Comparison of ENCODE assay signal across 8 mouse cellular contexts in the genomic region with DNA sequence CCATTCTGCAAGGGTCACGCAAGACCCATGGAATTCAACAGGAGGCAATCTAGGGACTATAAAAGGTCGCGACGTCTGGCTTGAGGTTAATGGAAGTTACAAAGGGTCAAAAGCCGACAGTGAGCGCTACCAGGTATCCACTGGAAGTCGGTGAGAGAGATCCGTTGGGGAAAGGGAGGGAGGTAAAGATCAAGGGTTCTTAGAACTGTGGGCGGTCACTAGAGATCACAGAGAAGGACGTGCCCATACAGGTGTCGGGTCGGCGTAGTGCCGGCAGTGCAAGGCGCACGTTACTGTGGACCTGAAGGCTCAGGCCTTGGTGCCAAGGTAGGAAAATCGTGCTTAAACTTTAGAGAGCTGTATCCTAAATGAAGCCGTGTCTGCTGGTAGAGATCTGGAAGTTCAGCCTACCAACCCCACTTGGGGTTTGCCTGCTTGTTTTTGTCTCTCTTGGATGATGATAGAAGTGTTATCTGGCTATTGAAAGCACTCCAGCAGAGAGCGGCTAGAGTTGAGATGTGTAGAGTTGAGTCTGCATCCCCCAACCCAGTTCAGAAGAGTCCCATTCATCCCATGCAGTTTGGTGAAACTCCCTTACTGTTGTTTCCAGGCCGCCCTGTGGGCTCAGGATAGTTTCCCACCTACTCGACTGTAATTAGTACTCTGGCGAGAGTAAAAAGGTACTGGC. TPM values are rescaled to one million over a fixed set of nuclear protein-coding genes. Genes with fewer than 3 reads are reported as not detected.
DNase-seq lines count a peak whose midpoint lies in the region; ATAC-seq and TF ChIP-seq lines count a peak whose summit lies in the region.

No protein-coding gene starts in this region.

- H3K36me3 ChIP-seq in kidney, adult 2 months (ENCODE audit: control insufficient read depth, insufficient read depth, low read length), result no peaks in the 10 kb centered on the region
- H3K36me3 ChIP-seq in embryonic facial prominence, embryonic 11.5 days (replicated peaks; ENCODE audit: control insufficient read depth, insufficient read depth, low read depth, low read length), result no peaks in the 10 kb centered on the region
- H3K36me3 ChIP-seq in intestine, embryonic 14.5 days (ENCODE audit: control insufficient read depth, insufficient read depth, low read length), result peaks cover 8% of the 10 kb centered on the region
- no peaks in the 10 kb centered on the region for H3K36me3 ChIP-seq in midbrain, embryonic 11.5 days (ENCODE audit: control insufficient read depth, insufficient read depth, low read length)

- 11% methylated on average over 22 of the region's 22 CpGs for WGBS in kidney, adult 2 months
- 3% methylated on average over 22 of the region's 22 CpGs for WGBS in embryonic facial prominence, embryonic 11.5 days
- 7% methylated on average over 22 of the region's 22 CpGs for whole genome bisulfite sequencing in intestine, embryonic 14.5 days
- WGBS in midbrain, embryonic 11.5 days, result 2% methylated on average over 22 of the region's 22 CpGs

- no peaks in the 10 kb centered on the region for H3K27me3 ChIP-seq in kidney, adult 2 months (replicated peaks; ENCODE audit: control insufficient read depth, insufficient read depth, low read length)
- peaks cover 32% of the 10 kb centered on the region for H3K27me3 ChIP-seq in embryonic facial prominence, embryonic 11.5 days (ENCODE audit: control insufficient read depth, insufficient read depth, low read length)
- peaks cover 41% of the 10 kb centered on the region for H3K27me3 ChIP-seq in intestine, embryonic 14.5 days (replicated peaks; ENCODE audit: control insufficient read depth, insufficient read depth, low read length)
- peaks cover 51% of the 10 kb centered on the region for H3K27me3 ChIP-seq in midbrain, embryonic 11.5 days (ENCODE audit: control insufficient read depth, insufficient read depth, low read length)

- TF ChIP-seq POLR2A in kidney, adult 2 months (IDR thresholded peaks at IDR 0.05; ENCODE audit: low read depth, low read length), result no peak

- ATAC-seq in embryonic facial prominence, embryonic 11.5 days (replicated peaks; ENCODE audit: insufficient number of reproducible peaks, low FRiP score, low TSS enrichment, low read depth), result no peak
- no peak for ATAC-seq in intestine, embryonic 14.5 days (replicated peaks; ENCODE audit: low FRiP score, low TSS enrichment, low read depth)
- no peak for ATAC-seq in midbrain, embryonic 11.5 days (ENCODE audit: low FRiP score)

- no peaks in the 10 kb centered on the region for H3K9me3 ChIP-seq in embryonic facial prominence, embryonic 11.5 days (replicated peaks; ENCODE audit: control insufficient read depth, low read length)
- H3K9me3 ChIP-seq in intestine, embryonic 14.5 days (ENCODE audit: control insufficient read depth, low read length), result no peaks in the 10 kb centered on the region
- H3K9me3 ChIP-seq in midbrain, embryonic 11.5 days (ENCODE audit: control insufficient read depth, low read length), result no peaks in the 10 kb centered on the region

- intact Hi-C loops in left cerebral cortex, postnatal 25 days (cut with DNase I), result loop anchor here (10.0 kb wide), 1 partner anchor 267 kb away; no protein-coding TSS in a partner anchor

- peak; percentile 73 for DNase-seq in kidney, adult 2 months
- no peak for DNase-seq in kidney, adult 11 months
- no peak for DNase-seq in embryonic facial prominence, embryonic 11.5 days (ENCODE audit: low spot score)
- no peak for DNase-seq in intestine, embryonic 14.5 days (ENCODE audit: low spot score)
- DNase-seq in midbrain, embryonic 11.5 days (ENCODE audit: low spot score, missing footprints), result peak; percentile 94
- DNase-seq in right cerebral cortex, postnatal 10 days (ENCODE audit: low spot score in 2 of 2), result no peak
- DNase-seq in spleen, postnatal 14 days (ENCODE audit: low spot score in 2 of 2), result no peak
- no peak for DNase-seq in left cerebral cortex, postnatal 25 days (ENCODE audit: low spot score in 2 of 2)

- peak overlapping the region; percentile 51 for H3K4me3 ChIP-seq in kidney, adult 2 months (ENCODE audit: insufficient read depth, low read depth, low read length)
- peak overlapping the region; percentile 48 for H3K4me3 ChIP-seq in embryonic facial prominence, embryonic 11.5 days (ENCODE audit: low read depth, low read length)
- peak overlapping the region; percentile 49 for H3K4me3 ChIP-seq in intestine, embryonic 14.5 days (ENCODE audit: low read depth, low read length)
- H3K4me3 ChIP-seq in midbrain, embryonic 11.5 days (ENCODE audit: low read depth, low read length), result peak overlapping the region; percentile 38

- peak overlapping the region; percentile 47 for H3K9ac ChIP-seq in embryonic facial prominence, embryonic 11.5 days (replicated peaks; ENCODE audit: low read length)
- peak overlapping the region; percentile 53 for H3K9ac ChIP-seq in intestine, embryonic 14.5 days (ENCODE audit: low read length)
- no peak overlapping the region; the same call in 1 of the 2 replicates for H3K9ac ChIP-seq in midbrain, embryonic 11.5 days (ENCODE audit: low read length)

- H3K4me2 ChIP-seq in embryonic facial prominence, embryonic 11.5 days (ENCODE audit: low read depth, low read length), result peak overlapping the region; percentile 85
- peak overlapping the region; percentile 85 for H3K4me2 ChIP-seq in intestine, embryonic 14.5 days (ENCODE audit: low read length)
- peak overlapping the region; percentile 69 for H3K4me2 ChIP-seq in midbrain, embryonic 11.5 days

- peaks cover 13% of the 10 kb centered on the region; the same call in 1 of the 2 replicates for H3K4me1 ChIP-seq in kidney, adult 2 months (ENCODE audit: control insufficient read depth, insufficient read depth, low read length)
- peaks cover 5% of the 10 kb centered on the region; the same call in 1 of the 2 replicates for H3K4me1 ChIP-seq in embryonic facial prominence, embryonic 11.5 days (ENCODE audit: control insufficient read depth, insufficient read depth, low read length)
- peaks cover 14% of the 10 kb centered on the region; the same call in 1 of the 2 replicates for H3K4me1 ChIP-seq in intestine, embryonic 14.5 days (replicated peaks; ENCODE audit: control insufficient read depth, insufficient read depth, low read length)
- H3K4me1 ChIP-seq in midbrain, embryonic 11.5 days (ENCODE audit: control insufficient read depth, insufficient read depth, low read length), result peaks cover 17% of the 10 kb centered on the region

- peak overlapping the region; percentile 85 for H3K27ac ChIP-seq in kidney, adult 2 months (ENCODE audit: insufficient read depth, low read depth, low read length)
- H3K27ac ChIP-seq in embryonic facial prominence, embryonic 11.5 days (replicated peaks; ENCODE audit: low read depth, low read length), result no peak overlapping the region
- H3K27ac ChIP-seq in intestine, embryonic 14.5 days (ENCODE audit: low read depth), result peak overlapping the region; percentile 60
- H3K27ac ChIP-seq in midbrain, embryonic 11.5 days (ENCODE audit: low read depth, low read length), result no peak overlapping the region

- TF ChIP-seq CTCF in kidney, adult 2 months (conservative IDR thresholded peaks at IDR 0.05; ENCODE audit: insufficient read depth, insufficient read length, low read depth, low read length), result no peak

RNA-seq across cellular contexts. Expression of gene Esrp2, which starts 0.6 kb away (rescaled TPM):
- 31.0 and 34.3 TPM in 2 replicates for polyA plus RNA-seq in kidney, adult 2 months (2012; rRNA removed)
- 4.1 and 6.7 TPM in 2 replicates for polyA plus RNA-seq in embryonic facial prominence, embryonic 11.5 days (2014; fragmentation: Nextera tagmentation; extraction: Ambion mirVana)
- 22.4 and 25.4 TPM in 2 replicates for polyA plus RNA-seq in intestine, embryonic 14.5 days (2014; fragmentation: Nextera tagmentation; extraction: Ambion mirVana)
- polyA plus RNA-seq in midbrain, embryonic 11.5 days (2014; fragmentation: Nextera tagmentation; extraction: Ambion mirVana), result 0.88 and 0.89 TPM in 2 replicates
- not detected for total RNA-seq in left cerebral cortex, postnatal 25 days (2021)

RNA-seq across cellular contexts. Expression of gene Pla2g15, which starts 12.8 kb away (rescaled TPM):
- polyA plus RNA-seq in kidney, adult 2 months (2012; rRNA removed), result 9.4 and 10.2 TPM in 2 replicates
- polyA plus RNA-seq in embryonic facial prominence, embryonic 11.5 days (2014; fragmentation: Nextera tagmentation; extraction: Ambion mirVana), result 6.6 and 8.7 TPM in 2 replicates
- polyA plus RNA-seq in intestine, embryonic 14.5 days (2014; fragmentation: Nextera tagmentation; extraction: Ambion mirVana), result 4.1 and 5.0 TPM in 2 replicates
- 6.4 and 6.9 TPM in 2 replicates for polyA plus RNA-seq in midbrain, embryonic 11.5 days (2014; fragmentation: Nextera tagmentation; extraction: Ambion mirVana)
- total RNA-seq in left cerebral cortex, postnatal 25 days (2021), result 10 to 100 TPM; 25.4 to 27.5 TPM

RNA-seq across cellular contexts. Expression of gene Slc7a6, which starts 31.3 kb away (rescaled TPM):
- polyA plus RNA-seq in kidney, adult 2 months (2012; rRNA removed), result 8.2 and 9.8 TPM in 2 replicates
- 82.4 and 90.9 TPM in 2 replicates for polyA plus RNA-seq in embryonic facial prominence, embryonic 11.5 days (2014; fragmentation: Nextera tagmentation; extraction: Ambion mirVana)
- polyA plus RNA-seq in intestine, embryonic 14.5 days (2014; fragmentation: Nextera tagmentation; extraction: Ambion mirVana), result 68.9 and 73.2 TPM in 2 replicates
- polyA plus RNA-seq in midbrain, embryonic 11.5 days (2014; fragmentation: Nextera tagmentation; extraction: Ambion mirVana), result 88.3 and 89.4 TPM in 2 replicates
- total RNA-seq in left cerebral cortex, postnatal 25 days (2021), result 10 to 100 TPM; 27.6 to 32.4 TPM

Comparison
In these comparisons a context has a peak if more than half of its experiments do, and no peak if none do; other contexts are left out.
1. DNase-seq: peak in kidney, adult 2 months (single experiment) and midbrain, embryonic 11.5 days (single experiment); none in kidney, adult 11 months (single experiment), embryonic facial prominence, embryonic 11.5 days (single experiment), intestine, embryonic 14.5 days (single experiment), right cerebral cortex, postnatal 10 days (0 of 2), spleen, postnatal 14 days (0 of 2) and left cerebral cortex, postnatal 25 days (0 of 2).
2. H3K27ac ChIP-seq: peak in kidney, adult 2 months (single experiment) and intestine, embryonic 14.5 days (single experiment); none in embryonic facial prominence, embryonic 11.5 days (single experiment) and midbrain, embryonic 11.5 days (single experiment).
3. Peak in every context shown above with its lines, with median percentiles within 50 percentile points of each other: H3K4me3 ChIP-seq and H3K4me2 ChIP-seq.